Mouse (Mus musculus): ENCODE results near the gene Clip2. TPM values are rescaled to one million over a fixed set of nuclear protein-coding genes. Genes with fewer than 3 reads are reported as not detected.

The Clip2 gene
- polyA plus RNA-seq, 1 experiment from 2014 or later, result 16.7 TPM

- WGBS, result 89% methylated on average over 5 of the region's 5 CpGs
- H3K9me3 ChIP-seq (replicated peaks; ENCODE audit: control insufficient read depth, low read length, poor library complexity, severe bottlenecking), result no peaks in the 10 kb centered on the region
- ATAC-seq, result no peak
These were observed 1.8 kb upstream of the Clip2 start for GRCm38 (mm10) chr5:134553951-134554546.

DNA sequence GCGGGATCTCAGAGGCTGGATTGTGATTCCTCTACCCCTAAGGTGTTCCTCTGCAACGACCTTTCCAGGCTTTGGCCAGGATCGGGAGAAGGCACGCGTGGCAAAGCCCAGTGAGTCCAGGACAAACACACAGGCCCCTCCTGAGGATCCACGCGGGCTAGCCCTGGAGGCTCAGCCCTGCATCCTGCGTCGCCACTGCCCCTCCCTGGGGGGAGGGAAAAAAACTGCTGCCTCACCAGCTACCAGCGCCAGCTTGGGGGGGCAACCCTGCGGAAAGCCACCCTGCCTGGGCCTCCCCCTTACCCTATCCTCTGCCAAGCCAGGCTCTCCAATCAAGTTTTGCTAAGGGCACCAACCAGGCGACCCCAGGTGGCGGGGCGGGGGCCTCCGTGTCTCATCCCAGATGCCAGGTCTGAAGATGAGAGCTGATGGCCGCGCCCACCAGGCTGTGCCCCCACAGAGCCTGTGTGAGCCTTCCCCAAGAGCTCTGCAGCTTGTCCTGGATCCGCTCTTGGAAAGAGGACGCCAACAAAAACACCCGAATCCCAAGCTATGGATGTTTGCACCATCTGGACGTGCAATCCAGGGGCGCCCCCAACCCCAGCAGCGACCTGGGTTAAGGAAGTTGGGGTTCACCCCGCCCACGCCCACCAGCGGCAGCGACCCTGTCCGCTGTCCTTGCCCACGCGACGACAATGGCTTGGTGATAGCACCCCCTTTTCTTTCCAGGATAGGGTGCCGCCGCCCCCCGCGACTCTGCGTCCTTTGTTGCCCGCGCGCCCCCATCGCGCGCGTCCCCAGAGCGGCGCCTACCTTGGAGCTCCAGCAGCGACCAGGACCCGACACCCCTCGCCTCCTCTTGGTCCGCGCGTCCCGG is 763 bp downstream of the Clip2 start:
- H3K27me3 ChIP-seq (ENCODE audit: control insufficient read depth, insufficient read depth, low read depth, low read length), result no peaks in the 10 kb centered on the region
- WGBS, result under 1% methylated on average over 50 of the region's 52 CpGs
- ATAC-seq, result peak; percentile 26
- H3K4me2 ChIP-seq (ENCODE audit: low read length), result peak overlapping the region; percentile 86
- peaks cover 59% of the 10 kb centered on the region for H3K4me1 ChIP-seq (ENCODE audit: control insufficient read depth, insufficient read depth, low read length)
- H3K27ac ChIP-seq (ENCODE audit: low read length), result peak overlapping the region; percentile 99
- no peaks in the 10 kb centered on the region for H3K36me3 ChIP-seq (ENCODE audit: control insufficient read depth, insufficient read depth, low read length)
- H3K9me3 ChIP-seq (replicated peaks; ENCODE audit: control insufficient read depth, low read length, poor library complexity, severe bottlenecking), result no peaks in the 10 kb centered on the region
- H3K4me3 ChIP-seq (ENCODE audit: low read depth, low read length), result peak overlapping the region; percentile 97
- H3K9ac ChIP-seq (ENCODE audit: low read depth, low read length), result peak overlapping the region; percentile 99

More at GRCm38 (mm10) chr5:134553951-134554546, 1.8 kb upstream of the Clip2 start:
- no peak overlapping the region for H3K4me3 ChIP-seq (ENCODE audit: low read depth, low read length)
- no peak overlapping the region for H3K9ac ChIP-seq (ENCODE audit: low read depth, low read length)
- peaks cover 36% of the 10 kb centered on the region for H3K4me1 ChIP-seq (ENCODE audit: control insufficient read depth, insufficient read depth, low read length)
- H3K36me3 ChIP-seq (ENCODE audit: control insufficient read depth, insufficient read depth, low read length), result no peaks in the 10 kb centered on the region
- H3K27me3 ChIP-seq (ENCODE audit: control insufficient read depth, insufficient read depth, low read depth, low read length), result no peaks in the 10 kb centered on the region
- no peak overlapping the region for H3K4me2 ChIP-seq (ENCODE audit: low read length)
- H3K27ac ChIP-seq (ENCODE audit: low read length), result no peak overlapping the region

- no peaks in the 10 kb centered on the region for H3K27me3 ChIP-seq (ENCODE audit: control insufficient read depth, insufficient read depth, low read depth, low read length)
- no peak; the same call in 1 of the 2 replicates for ATAC-seq
- H3K9me3 ChIP-seq (replicated peaks; ENCODE audit: control insufficient read depth, low read length, poor library complexity, severe bottlenecking), result no peaks in the 10 kb centered on the region
- peak overlapping the region; percentile 99 for H3K27ac ChIP-seq (ENCODE audit: low read length)
- peak overlapping the region; percentile 97 for H3K4me3 ChIP-seq (ENCODE audit: low read depth, low read length)
- 4% methylated on average over 6 of the region's 6 CpGs for WGBS
- peak overlapping the region; percentile 99 for H3K9ac ChIP-seq (ENCODE audit: low read depth, low read length)
- peaks cover 61% of the 10 kb centered on the region for H3K4me1 ChIP-seq (ENCODE audit: control insufficient read depth, insufficient read depth, low read length)
- H3K36me3 ChIP-seq (ENCODE audit: control insufficient read depth, insufficient read depth, low read length), result no peaks in the 10 kb centered on the region
- H3K4me2 ChIP-seq (ENCODE audit: low read length), result peak overlapping the region; percentile 86
These were observed 1.4 kb downstream of the Clip2 start for GRCm38 (mm10) chr5:134550836-134551232.

DNA sequence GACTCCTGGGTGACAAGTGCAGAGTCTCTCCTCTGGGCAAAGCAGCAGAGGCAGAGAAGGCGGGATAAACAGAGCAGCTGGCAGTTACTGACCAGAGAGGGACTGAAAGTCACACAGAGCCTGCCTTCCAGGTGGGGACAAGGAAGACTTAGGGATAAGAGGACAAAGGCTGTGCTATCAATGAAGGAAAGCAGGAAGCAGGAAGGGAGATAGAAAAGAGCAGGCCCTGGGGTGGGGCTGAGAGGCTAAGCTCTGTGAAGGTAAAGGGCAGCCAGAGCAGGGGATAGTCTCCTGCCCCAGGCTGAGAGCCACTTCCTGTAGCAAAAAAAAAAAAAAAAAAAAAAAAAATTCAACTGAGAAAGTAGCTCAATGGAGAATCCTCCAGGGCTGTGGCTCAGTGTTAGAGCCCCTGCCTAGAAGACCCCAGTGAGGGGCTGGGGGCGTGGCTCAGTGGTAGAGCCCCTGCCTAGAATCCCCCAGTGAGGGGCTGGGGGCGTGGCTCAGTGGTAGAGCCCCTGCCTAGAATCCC is 2.5 kb downstream of the Clip2 start:
- Histone ChIP-seq H3K4me2 (ENCODE audit: low read length) (peak overlapping the region; percentile 86), H3K27me3 (ENCODE audit: control insufficient read depth, insufficient read depth, low read depth, low read length) (no peaks in the 10 kb centered on the region), H3K27ac (ENCODE audit: low read length) (no peak overlapping the region), H3K9me3 (replicated peaks; ENCODE audit: control insufficient read depth, low read length, poor library complexity, severe bottlenecking) (no peaks in the 10 kb centered on the region), H3K9ac (ENCODE audit: low read depth, low read length) (peak overlapping the region; percentile 34; the same call in 1 of the 2 replicates), H3K36me3 (ENCODE audit: control insufficient read depth, insufficient read depth, low read length) (no peaks in the 10 kb centered on the region), H3K4me1 (ENCODE audit: control insufficient read depth, insufficient read depth, low read length) (peaks cover 58% of the 10 kb centered on the region), H3K4me3 (ENCODE audit: low read depth, low read length) (peak overlapping the region; percentile 97)
- WGBS, result 82% methylated on average over 2 of the region's 3 CpGs
- ATAC-seq, result no peak

DNA sequence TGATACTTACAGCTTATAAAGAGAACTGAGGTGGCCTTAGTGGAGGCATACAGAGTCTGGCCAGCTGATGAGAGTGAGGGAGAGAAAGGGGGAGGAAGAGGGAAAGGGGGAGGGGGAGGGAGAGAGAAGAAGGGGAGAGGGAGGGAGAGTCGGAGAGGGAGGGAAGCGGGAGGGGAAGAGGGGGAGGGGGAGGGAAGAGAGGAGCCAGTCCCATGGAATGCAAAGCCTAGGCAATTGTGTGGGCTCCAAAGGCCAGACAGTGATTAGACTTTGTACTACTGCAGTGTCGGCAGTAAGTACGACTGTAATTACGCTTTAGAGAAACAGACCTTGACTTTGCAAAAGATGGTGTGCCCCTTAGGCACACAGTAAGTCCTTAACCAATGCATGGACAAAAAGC is 3.9 kb downstream of the Clip2 start:
- H3K4me3 ChIP-seq (ENCODE audit: low read depth, low read length), result no peak overlapping the region
- 55% methylated on average over 5 of the region's 5 CpGs for WGBS
- peaks cover 62% of the 10 kb centered on the region for H3K4me1 ChIP-seq (ENCODE audit: control insufficient read depth, insufficient read depth, low read length)
- no peaks in the 10 kb centered on the region for H3K27me3 ChIP-seq (ENCODE audit: control insufficient read depth, insufficient read depth, low read depth, low read length)
- H3K9ac ChIP-seq (ENCODE audit: low read depth, low read length), result no peak overlapping the region
- no peaks in the 10 kb centered on the region for H3K9me3 ChIP-seq (replicated peaks; ENCODE audit: control insufficient read depth, low read length, poor library complexity, severe bottlenecking)
- peak overlapping the region; percentile 22; the same call in 1 of the 2 replicates for H3K4me2 ChIP-seq (ENCODE audit: low read length)
- peaks cover 3% of the 10 kb centered on the region; the same call in 1 of the 2 replicates for H3K36me3 ChIP-seq (ENCODE audit: control insufficient read depth, insufficient read depth, low read length)
- no peak overlapping the region for H3K27ac ChIP-seq (ENCODE audit: low read length)
- no peak for ATAC-seq

DNA sequence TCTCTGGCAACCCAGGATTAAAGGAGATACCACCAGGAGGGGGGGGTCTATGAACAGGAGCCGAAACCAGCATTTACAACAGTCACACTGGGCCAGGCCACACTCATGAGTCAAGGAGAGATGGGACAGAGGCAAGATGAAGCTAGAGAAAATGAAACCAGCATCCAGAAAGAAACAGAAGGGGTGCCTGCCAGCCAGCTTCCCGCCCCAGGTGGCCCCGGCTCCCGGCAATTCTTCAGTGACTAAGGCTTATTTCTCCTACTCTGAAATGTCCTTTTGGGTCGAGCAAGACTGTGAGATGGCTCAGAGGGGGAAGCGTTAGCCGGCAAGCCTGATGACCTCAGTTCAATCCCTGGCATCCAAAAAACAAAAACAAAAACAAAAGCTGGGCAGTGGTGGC is 5.4 kb downstream of the Clip2 start:
- H3K9me3 ChIP-seq (replicated peaks; ENCODE audit: control insufficient read depth, low read length, poor library complexity, severe bottlenecking), result no peaks in the 10 kb centered on the region
- no peak overlapping the region for H3K27ac ChIP-seq (ENCODE audit: low read length)
- H3K27me3 ChIP-seq (ENCODE audit: control insufficient read depth, insufficient read depth, low read depth, low read length), result no peaks in the 10 kb centered on the region
- peaks cover 59% of the 10 kb centered on the region for H3K4me1 ChIP-seq (ENCODE audit: control insufficient read depth, insufficient read depth, low read length)
- H3K4me3 ChIP-seq (ENCODE audit: low read depth, low read length), result no peak overlapping the region
- peaks cover 3% of the 10 kb centered on the region; the same call in 1 of the 2 replicates for H3K36me3 ChIP-seq (ENCODE audit: control insufficient read depth, insufficient read depth, low read length)
- ATAC-seq, result no peak
- H3K9ac ChIP-seq (ENCODE audit: low read depth, low read length), result no peak overlapping the region
- H3K4me2 ChIP-seq (ENCODE audit: low read length), result no peak overlapping the region
- 82% methylated on average over 7 of the region's 7 CpGs for WGBS

GRCm38 (mm10) chr5:134545242-134545629 is 7.0 kb downstream of the Clip2 start:
- peaks cover 59% of the 10 kb centered on the region for H3K4me1 ChIP-seq (ENCODE audit: control insufficient read depth, insufficient read depth, low read length)
- H3K4me2 ChIP-seq (ENCODE audit: low read length), result no peak overlapping the region
- peaks cover 3% of the 10 kb centered on the region; the same call in 1 of the 2 replicates for H3K36me3 ChIP-seq (ENCODE audit: control insufficient read depth, insufficient read depth, low read length)
- no peak overlapping the region for H3K9ac ChIP-seq (ENCODE audit: low read depth, low read length)
- no peaks in the 10 kb centered on the region for H3K9me3 ChIP-seq (replicated peaks; ENCODE audit: control insufficient read depth, low read length, poor library complexity, severe bottlenecking)
- H3K4me3 ChIP-seq (ENCODE audit: low read depth, low read length), result no peak overlapping the region
- ATAC-seq, result no peak
- H3K27me3 ChIP-seq (ENCODE audit: control insufficient read depth, insufficient read depth, low read depth, low read length), result no peaks in the 10 kb centered on the region
- 65% methylated on average over 3 of the region's 3 CpGs for WGBS
- no peak overlapping the region for H3K27ac ChIP-seq (ENCODE audit: low read length)

GRCm38 (mm10) chr5:134544516-134545241 is 7.6 kb downstream of the Clip2 start:
- no peak for ATAC-seq
- Histone ChIP-seq H3K27ac (ENCODE audit: low read length) (no peak overlapping the region), H3K9me3 (replicated peaks; ENCODE audit: control insufficient read depth, low read length, poor library complexity, severe bottlenecking) (no peaks in the 10 kb centered on the region), H3K36me3 (ENCODE audit: control insufficient read depth, insufficient read depth, low read length) (peaks cover 3% of the 10 kb centered on the region; the same call in 1 of the 2 replicates), H3K9ac (ENCODE audit: low read depth, low read length) (no peak overlapping the region), H3K4me3 (ENCODE audit: low read depth, low read length) (no peak overlapping the region), H3K4me1 (ENCODE audit: control insufficient read depth, insufficient read depth, low read length) (peaks cover 57% of the 10 kb centered on the region), H3K27me3 (ENCODE audit: control insufficient read depth, insufficient read depth, low read depth, low read length) (no peaks in the 10 kb centered on the region), H3K4me2 (ENCODE audit: low read length) (no peak overlapping the region)
- WGBS, result 66% methylated on average over 19 of the region's 19 CpGs

All from midbrain, embryonic 16.5 days (tissue).